In the genomic region with DNA sequence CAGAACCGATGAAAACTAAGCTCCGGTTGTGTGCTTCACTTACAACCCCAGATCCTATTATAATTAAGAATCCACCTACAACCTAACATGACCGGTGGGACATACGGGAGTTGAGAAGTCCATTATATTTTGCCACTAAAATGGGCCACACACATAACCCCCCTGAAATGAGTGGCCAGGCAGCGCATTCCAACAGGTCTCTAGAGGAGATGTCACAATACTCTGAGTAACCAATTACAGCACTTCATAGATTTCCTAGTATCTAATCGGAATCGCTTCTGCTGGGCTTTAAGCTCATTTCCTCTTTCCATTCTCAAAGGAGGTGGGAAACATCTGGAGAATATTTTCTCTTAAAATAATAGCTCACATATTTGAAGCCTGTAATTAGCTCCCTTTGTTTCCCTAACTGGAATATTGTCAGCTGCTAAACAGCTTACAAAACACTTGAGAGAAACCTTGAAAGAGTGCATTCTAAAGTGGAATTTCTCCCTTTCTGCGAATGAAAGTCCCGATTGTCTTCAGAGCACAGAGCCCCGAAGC, we compare ENCODE assay signal across 27 mouse cellular contexts. TPM values are rescaled to one million over a fixed set of nuclear protein-coding genes. Genes with fewer than 3 reads are reported as not detected.
DNase-seq lines count a peak whose midpoint lies in the region; ATAC-seq lines count a peak whose summit lies in the region.
"Had no signal": no experiment of that assay in that cellular context is flagged by ENCODE, and none has a peak within 500 bp of the region (broad histone marks: within the 10 kb centered on the region; RNA-seq: fewer than 3 reads in every experiment).

No protein-coding gene starts in this region.

- no peak overlapping the region for H3K9ac ChIP-seq in embryonic facial prominence, embryonic 14.5 days (ENCODE audit: low read depth, low read length)
- H3K9ac ChIP-seq: embryonic facial prominence, embryonic 12.5 days; forebrain, embryonic 15.5 days; hindbrain, embryonic 15.5 days; limb, embryonic 12.5 days; liver, embryonic 12.5 days; liver, postnatal 0 days; midbrain, embryonic 12.5 days; neural tube, embryonic 12.5 days had no signal

- no peaks in the 10 kb centered on the region for H3K36me3 ChIP-seq in embryonic facial prominence, embryonic 14.5 days (ENCODE audit: control insufficient read depth, insufficient read depth, low read length)
- H3K36me3 ChIP-seq: embryonic facial prominence, embryonic 12.5 days; forebrain, embryonic 10.5 days; forebrain, embryonic 15.5 days; hindbrain, embryonic 10.5 days; hindbrain, embryonic 15.5 days; limb, embryonic 12.5 days; liver, embryonic 12.5 days; midbrain, embryonic 12.5 days; neural tube, embryonic 12.5 days had no signal

- DNase-seq in gastrocnemius, adult 18-20 months (ENCODE audit: low spot score) = peak; percentile 9
- no peak for DNase-seq in gastrocnemius, adult 8-10 months (ENCODE audit: low spot score in 2 of 2)
- peak; percentile 57 for DNase-seq in heart, adult 8-10 months (ENCODE audit: low spot score)
- DNase-seq in heart, postnatal 4 days = no peak
- DNase-seq in embryonic facial prominence, embryonic 14.5 days (ENCODE audit: low spot score) = peak; percentile 31
- DNase-seq in mesoderm, embryonic 11.5 days (ENCODE audit: low read depth, low spot score) = peak; percentile 30
- DNase-seq in kidney, postnatal 4 days = no peak
- DNase-seq: adrenal gland, postnatal 25 days; cerebellum, adult 18-20 months; cerebellum, postnatal 10 days; gastrocnemius, postnatal 25 days; kidney, adult 11 months; kidney, postnatal 14 days; liver, postnatal 0 days; lung, postnatal 36 days; right cerebral cortex, postnatal 4 days had no signal

- H3K4me2 ChIP-seq in embryonic facial prominence, embryonic 14.5 days (ENCODE audit: low read depth, low read length) = no peak overlapping the region
- H3K4me2 ChIP-seq: embryonic facial prominence, embryonic 12.5 days; forebrain, embryonic 15.5 days; hindbrain, embryonic 15.5 days; limb, embryonic 12.5 days; liver, embryonic 12.5 days; midbrain, embryonic 12.5 days; neural tube, embryonic 12.5 days had no signal

- no peak for ATAC-seq in embryonic facial prominence, embryonic 14.5 days (ENCODE audit: low read depth)
- ATAC-seq: forebrain, embryonic 15.5 days; inflammation-experienced regulatory T-cells, adult 6 months; liver, embryonic 12.5 days; liver, postnatal 0 days had no signal

- H3K9me3 ChIP-seq in embryonic facial prominence, embryonic 14.5 days (ENCODE audit: control insufficient read depth, low read length) = no peaks in the 10 kb centered on the region
- H3K9me3 ChIP-seq: embryonic facial prominence, embryonic 12.5 days; forebrain, embryonic 10.5 days; forebrain, embryonic 15.5 days; hindbrain, embryonic 10.5 days; hindbrain, embryonic 15.5 days; limb, embryonic 12.5 days; liver, embryonic 12.5 days; midbrain, embryonic 12.5 days; neural tube, embryonic 12.5 days had no signal

- WGBS in embryonic facial prominence, embryonic 14.5 days = 47% methylated on average over 10 of the region's 10 CpGs

- H3K27me3 ChIP-seq in embryonic facial prominence, embryonic 14.5 days (replicated peaks; ENCODE audit: control insufficient read depth, insufficient read depth, low read length) = no peaks in the 10 kb centered on the region
- H3K27me3 ChIP-seq: embryonic facial prominence, embryonic 12.5 days; forebrain, embryonic 15.5 days; hindbrain, embryonic 15.5 days; limb, embryonic 12.5 days; liver, embryonic 12.5 days; midbrain, embryonic 12.5 days; neural tube, embryonic 12.5 days had no signal

- no peak overlapping the region for H3K4me3 ChIP-seq in embryonic facial prominence, embryonic 14.5 days (ENCODE audit: low read depth, low read length)
- H3K4me3 ChIP-seq: embryonic facial prominence, embryonic 12.5 days; forebrain, embryonic 10.5 days; forebrain, embryonic 15.5 days; hindbrain, embryonic 10.5 days; hindbrain, embryonic 15.5 days; limb, embryonic 12.5 days; liver, embryonic 12.5 days; midbrain, embryonic 12.5 days; myocyte; neural tube, embryonic 12.5 days had no signal

- peak overlapping the region; percentile 15; the same call in 1 of the 2 replicates for H3K27ac ChIP-seq in embryonic facial prominence, embryonic 14.5 days (replicated peaks; ENCODE audit: low read depth, low read length)
- H3K27ac ChIP-seq: embryonic facial prominence, embryonic 12.5 days; forebrain, embryonic 10.5 days; forebrain, embryonic 15.5 days; hindbrain, embryonic 10.5 days; hindbrain, embryonic 15.5 days; limb, embryonic 12.5 days; liver, embryonic 12.5 days; midbrain, embryonic 12.5 days; neural tube, embryonic 12.5 days had no signal

- no peaks in the 10 kb centered on the region for H3K4me1 ChIP-seq in embryonic facial prominence, embryonic 14.5 days (ENCODE audit: control insufficient read depth, insufficient read depth, low read length)
- H3K4me1 ChIP-seq: embryonic facial prominence, embryonic 12.5 days; forebrain, embryonic 15.5 days; hindbrain, embryonic 10.5 days; hindbrain, embryonic 15.5 days; limb, embryonic 12.5 days; liver, embryonic 12.5 days; midbrain, embryonic 12.5 days; neural tube, embryonic 12.5 days had no signal

RNA-seq across cellular contexts. Expression of a gene that starts 34.8 kb away (rescaled TPM):
- 10 to 100 TPM; 34.1 to 36.0 TPM for total RNA-seq in gastrocnemius, adult 18-20 months (2021)
- 10 to 100 TPM; 28.6 to 40.1 (median 38.8) TPM for total RNA-seq in gastrocnemius, adult 8-10 months (2022)
- total RNA-seq in heart, adult 8-10 months (2022) = 10 to 100 TPM; 63.7 to 86.8 (median 76.8) TPM
- total RNA-seq in heart, postnatal 4 days (2021) = 10 to 100 TPM; 33.9 to 39.6 TPM
- polyA plus RNA-seq in embryonic facial prominence, embryonic 14.5 days (2014; fragmentation: Nextera tagmentation; extraction: Ambion mirVana) = 33.5 and 40.6 TPM in 2 replicates

Comparison
In these comparisons a context has a peak if more than half of its experiments do, and no peak if none do; other contexts are left out.
1. DNase-seq: peak in gastrocnemius, adult 18-20 months (single experiment), heart, adult 8-10 months (single experiment), embryonic facial prominence, embryonic 14.5 days (single experiment) and mesoderm, embryonic 11.5 days (single experiment); none in gastrocnemius, adult 8-10 months (0 of 2), heart, postnatal 4 days (single experiment) and kidney, postnatal 4 days (0 of 2).